Mouse (Mus musculus) cerebellum, adult 2 months (tissue): ENCODE measurements around the gene Itpr3. TPM values are rescaled to one million over a fixed set of nuclear protein-coding genes. Genes with fewer than 3 reads are reported as not detected.

Experiments used
- DNase-seq, 2 experiments: peaks; one replicate each; pipeline ENCODE4 v3.0.0; 2021
- H3K27ac ChIP-seq: fragments of 200-500 bp; 2 replicates; pipeline ENCODE4 v1.5.1; 2012; ENCODE audit warnings: low read length, control low read depth, inconsistent platforms; ENCODE audit not compliant: insufficient read depth
- H3K27me3 ChIP-seq: fragments of 200-500 bp; 2 replicates; pipeline ENCODE4 v1.6.1; 2012; ENCODE audit warnings: inconsistent platforms, mild to moderate bottlenecking, low read length, moderate library complexity; ENCODE audit not compliant: control insufficient read depth, insufficient read depth
- H3K4me1 ChIP-seq: fragments of 200-500 bp; 2 replicates; pipeline ENCODE4 v1.6.1; 2011; ENCODE audit warnings: low read length; ENCODE audit not compliant: control insufficient read depth, insufficient read depth
- H3K4me3 ChIP-seq: fragments of 200-500 bp; replicated peaks from 2 replicates; pipeline ENCODE3; 2011; ENCODE audit warnings: mild to moderate bottlenecking, low read depth, low read length, control low read depth; ENCODE audit not compliant: insufficient read depth
- CTCF ChIP-seq: fragments of 200-500 bp; IDR thresholded peaks from 2 replicates; pipeline ENCODE4 v1.5.1; 2011; ENCODE audit warnings: low read depth, mild to moderate bottlenecking, control low read depth, low read length, moderate library complexity, borderline replicate concordance; ENCODE audit not compliant: insufficient read depth
- POLR2A ChIP-seq: fragments of 200-500 bp; IDR thresholded peaks from 2 replicates; pipeline ENCODE4 v1.6.1; 2011; ENCODE audit warnings: low read length, control low read depth, borderline replicate concordance; ENCODE audit not compliant: insufficient read depth
- WGBS: fragments of 180-500 bp; shearing (Covaris S2); methylation state at CpG from one replicate; pipeline ENCODE4 v1.1.7; 2018; 5-methylcytosine and 5-hydroxymethylcytosine counted together
- polyA plus RNA-seq: library from polyadenylated mRNA; depleted of rRNA; stranded (reverse); fragments of >200 nt; gene quantifications from 2 replicates; pipeline ENCODE4 v1.2.3, GENCODE M21; 2012; rRNA removed

The Itpr3 gene
- 6.5 and 7.6 TPM in 2 replicates for polyA plus RNA-seq

GRCm38 (mm10) chr17:27056812-27057516, at the start of gene Itpr3:
TSS of gene Itpr3 (plus strand) at chr17:27057304.
- Histone ChIP-seq H3K27me3 (no peaks in the 10 kb centered on the region; the same call in 1 of the 2 replicates), H3K27ac (peak within 1 kb of the TSS; percentile 12; the same call in 1 of the 2 replicates), H3K4me3 (peak within 1 kb of the TSS; percentile 80), H3K4me1 (peaks cover 5% of the 10 kb centered on the region; the same call in 1 of the 2 replicates)
- WGBS: under 1% methylated on average over 64 of the region's 66 CpGs
- TF ChIP-seq CTCF (no peak), POLR2A (0 out of 2 replicates have a peak, but pooled peaks have one; percentile 45)
- peak; percentile 71 to 72 for DNase-seq

GRCm38 (mm10) chr17:27008277-27008676, 48.8 kb upstream of the Itpr3 start:
- no peak overlapping the region for H3K4me3 ChIP-seq
- H3K27ac ChIP-seq: no peak overlapping the region
- TF ChIP-seq POLR2A (no peak), CTCF (no peak)
- WGBS: 85% methylated on average over 2 of the region's 2 CpGs
- no peak for DNase-seq
- no peaks in the 10 kb centered on the region for H3K4me1 ChIP-seq
- H3K27me3 ChIP-seq: no peaks in the 10 kb centered on the region

GRCm38 (mm10) chr17:27011167-27011566, 45.9 kb upstream of the Itpr3 start:
- Histone ChIP-seq H3K4me1 (no peaks in the 10 kb centered on the region), H3K27ac (no peak overlapping the region), H3K27me3 (no peaks in the 10 kb centered on the region), H3K4me3 (no peak overlapping the region)
- DNase-seq: no peak
- TF ChIP-seq CTCF (no peak), POLR2A (no peak)
- 82% methylated on average over 10 of the region's 10 CpGs for WGBS

- no peaks in the 10 kb centered on the region for H3K27me3 ChIP-seq
- DNase-seq: no peak
- no peak overlapping the region for H3K27ac ChIP-seq
- no peak overlapping the region for H3K4me3 ChIP-seq
- no peaks in the 10 kb centered on the region for H3K4me1 ChIP-seq
- no peak for TF ChIP-seq POLR2A
- TF ChIP-seq CTCF: no peak
- 67% methylated on average over 14 of the region's 14 CpGs for WGBS
Observed at GRCm38 (mm10) chr17:27011998-27012672, 45.0 kb upstream of the Itpr3 start.

- no peak overlapping the region for H3K27ac ChIP-seq
- H3K4me3 ChIP-seq: no peak overlapping the region
- WGBS: 44% methylated on average over 6 of the region's 6 CpGs
- no peaks in the 10 kb centered on the region for H3K27me3 ChIP-seq
- TF ChIP-seq POLR2A: no peak
- no peak for TF ChIP-seq CTCF
- DNase-seq: no peak
- no peaks in the 10 kb centered on the region for H3K4me1 ChIP-seq
Observed at GRCm38 (mm10) chr17:27012909-27013308, 44.2 kb upstream of the Itpr3 start.

GRCm38 (mm10) chr17:27017564-27018499, 39.3 kb upstream of the Itpr3 start:
- no peak for TF ChIP-seq CTCF
- TF ChIP-seq POLR2A: peak; percentile 52; the same call in 1 of the 2 replicates
- H3K27me3 ChIP-seq: no peaks in the 10 kb centered on the region
- H3K4me1 ChIP-seq: peaks cover 17% of the 10 kb centered on the region
- H3K4me3 ChIP-seq: peak overlapping the region; percentile 92
- 5% methylated on average over 34 of the region's 34 CpGs for WGBS
- DNase-seq: peak; percentile 86 to 91
- H3K27ac ChIP-seq: peak overlapping the region; percentile 58; the same call in 1 of the 2 replicates

GRCm38 (mm10) chr17:27018555-27019196, 38.4 kb upstream of the Itpr3 start:
- Histone ChIP-seq H3K4me1 (peaks cover 17% of the 10 kb centered on the region), H3K27ac (no peak overlapping the region), H3K4me3 (no peak overlapping the region), H3K27me3 (no peaks in the 10 kb centered on the region)
- DNase-seq: no peak
- TF ChIP-seq POLR2A (no peak), CTCF (no peak)
- WGBS: 23% methylated on average over 12 of the region's 12 CpGs
